21 mouse cellular contexts compared by ENCODE assay signal in genomic region chr4:152609196-152609595, GRCm38 (mm10).
"Had no signal": no experiment of that assay in that cellular context is flagged by ENCODE, and none has a peak within 500 bp of the region (broad histone marks: within the 10 kb centered on the region; RNA-seq: fewer than 3 reads in every experiment).

No protein-coding gene starts in this region.

- H3K4me2 ChIP-seq: lung, embryonic 14.5 days; midbrain, embryonic 12.5 days; neural tube, embryonic 13.5 days; neural tube, embryonic 15.5 days; stomach, embryonic 15.5 days had no signal

- H3K4me1 ChIP-seq: neural tube, embryonic 13.5 days; neural tube, embryonic 15.5 days; stomach, embryonic 15.5 days had no signal

- H3K36me3 ChIP-seq: midbrain, embryonic 10.5 days; midbrain, embryonic 12.5 days; neural tube, embryonic 13.5 days; neural tube, embryonic 15.5 days; stomach, embryonic 15.5 days had no signal

- H3K9ac ChIP-seq: lung, embryonic 14.5 days; midbrain, embryonic 12.5 days; neural tube, embryonic 13.5 days; neural tube, embryonic 15.5 days; stomach, embryonic 15.5 days had no signal

- ATAC-seq: midbrain, embryonic 16.5 days had no signal

- DNase-seq: lung, adult 18-20 months; lung, embryonic 14.5 days; lung, postnatal 10 days; lung, postnatal 4 days; midbrain, embryonic 14.5 days; retina, postnatal 1 day; right cerebral cortex, adult 18-20 months; right cerebral cortex, postnatal 25 days; right cerebral cortex, postnatal 4 days; spleen, adult 18-20 months; thymus, adult 2 months; thymus, postnatal 25 days; thymus, postnatal 4 days had no signal

- H3K27me3 ChIP-seq: neural tube, embryonic 13.5 days; neural tube, embryonic 15.5 days; stomach, embryonic 15.5 days had no signal

- H3K9me3 ChIP-seq: midbrain, embryonic 10.5 days; neural tube, embryonic 13.5 days; neural tube, embryonic 15.5 days; stomach, embryonic 15.5 days had no signal

- H3K27ac ChIP-seq: midbrain, embryonic 10.5 days; midbrain, embryonic 12.5 days; neural tube, embryonic 13.5 days; neural tube, embryonic 15.5 days; stomach, embryonic 15.5 days; stomach, postnatal 0 days had no signal

- H3K4me3 ChIP-seq: midbrain, embryonic 10.5 days; midbrain, embryonic 12.5 days; myocyte; neural tube, embryonic 13.5 days; neural tube, embryonic 15.5 days; stomach, embryonic 15.5 days had no signal
